Mouse (Mus musculus): Measurements from ENCODE around the gene Surf2. TPM values are rescaled to one million over a fixed set of nuclear protein-coding genes. Genes with fewer than 3 reads are reported as not detected.

Gene Surf2
- 33.6 TPM for polyA plus RNA-seq (2014; fragmentation: Illumina TruSeq; extraction: RNeasy Lipid Tissue Mini Kit (QIAGEN cat#74804); ENCODE audit: low read depth, low replicate concordance)

DNA sequence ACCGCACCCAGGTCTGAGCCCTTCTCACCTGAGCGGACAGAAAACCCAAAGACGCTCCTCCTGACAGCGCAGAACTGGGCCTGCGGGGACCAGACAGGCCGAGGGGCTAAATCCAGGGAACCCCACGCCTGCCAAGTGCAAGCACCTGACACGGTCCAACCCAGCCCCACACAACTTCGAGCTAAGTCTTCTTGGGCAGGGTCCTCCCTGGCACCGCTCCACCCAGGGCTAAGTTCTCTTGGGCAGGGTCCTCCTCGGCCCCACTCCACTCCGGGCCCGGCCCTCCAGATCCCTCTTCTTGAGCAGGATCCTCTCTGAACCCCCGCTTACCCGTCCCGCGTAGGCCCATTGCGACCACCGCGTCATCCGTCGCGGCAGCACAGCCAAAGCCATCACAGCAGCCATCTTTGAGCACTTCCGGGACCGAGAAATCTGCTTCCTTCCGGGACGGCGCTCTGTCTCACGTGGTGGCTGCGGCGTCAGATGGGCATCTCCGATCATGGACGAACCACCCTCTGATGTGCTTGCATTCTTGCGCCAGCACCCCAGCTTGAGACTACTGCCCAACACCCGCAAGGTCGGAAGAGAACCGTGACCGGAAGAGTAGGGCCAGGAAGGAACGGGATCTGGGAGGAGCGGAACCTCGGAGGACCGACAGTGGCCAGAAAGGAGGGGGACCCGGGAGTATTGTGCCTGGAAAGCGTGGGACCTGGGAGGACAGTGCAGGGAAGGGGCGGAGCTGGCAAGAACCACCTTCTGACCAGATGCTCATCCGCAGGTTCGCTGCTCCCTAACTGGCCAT, at the start of gene Surf2, which contains the start of gene Surf1:
Gene Surf2, plus strand, starts transcription at position 441 of the 802 bp plus-strand sequence.
Gene Surf1, minus strand, starts transcription at position 604 of the 802 bp plus-strand sequence.

GRCm38 (mm10) chr2:26902467-26903220, 13.5 kb upstream of the Surf2 start, which contains the start of gene Surf6:
Gene Surf6 (minus strand): TSS chr2:26902879.

DNA sequence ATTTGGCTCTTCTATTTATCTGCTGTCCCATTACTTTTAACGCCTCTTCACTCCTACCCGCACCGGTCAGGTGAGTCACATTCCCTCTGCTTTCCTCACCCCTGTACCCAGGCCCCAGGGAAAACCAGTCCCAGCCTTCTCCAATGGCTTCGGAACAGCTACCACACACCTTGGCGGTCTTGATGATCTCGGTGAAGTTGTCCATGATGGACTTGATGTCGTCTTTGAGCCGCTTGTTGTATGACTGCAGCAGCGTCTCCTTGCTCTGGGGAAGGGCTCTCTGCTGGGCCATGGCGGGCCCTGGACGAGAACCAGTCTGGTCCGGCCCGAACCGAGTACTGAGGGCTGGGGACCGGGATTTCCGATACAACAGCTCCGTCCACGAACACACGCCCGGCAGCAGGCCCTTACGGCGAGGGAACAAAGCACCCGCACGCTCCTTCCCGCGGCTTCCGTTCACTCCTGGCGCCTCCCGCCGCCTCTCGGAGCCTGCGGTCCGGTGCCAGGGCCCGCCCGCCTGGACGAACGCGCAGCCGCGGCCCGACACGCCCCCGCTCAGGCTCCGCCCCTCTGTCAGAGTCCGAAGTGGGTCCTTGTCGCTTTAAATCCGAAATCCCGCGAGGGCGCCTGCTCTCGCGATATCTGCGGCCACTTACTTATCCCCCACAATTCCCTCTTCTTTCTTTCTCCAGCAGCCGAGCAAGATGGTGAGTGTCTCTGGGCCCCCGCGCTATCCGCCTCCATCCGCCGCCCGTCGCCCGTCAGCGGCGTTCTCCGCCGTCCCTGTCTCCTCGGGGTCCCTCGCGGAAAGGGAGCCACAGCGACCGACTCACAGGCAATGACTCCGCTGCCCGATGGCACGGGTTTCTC, 5.8 kb upstream of the Surf2 start, which contains the start of the genes Med22 and Rpl7a:
Gene Med22, minus strand, starts transcription at position 554 of the 870 bp plus-strand sequence.
Gene Rpl7a, plus strand, starts transcription at position 641 of the 870 bp plus-strand sequence.

DNA sequence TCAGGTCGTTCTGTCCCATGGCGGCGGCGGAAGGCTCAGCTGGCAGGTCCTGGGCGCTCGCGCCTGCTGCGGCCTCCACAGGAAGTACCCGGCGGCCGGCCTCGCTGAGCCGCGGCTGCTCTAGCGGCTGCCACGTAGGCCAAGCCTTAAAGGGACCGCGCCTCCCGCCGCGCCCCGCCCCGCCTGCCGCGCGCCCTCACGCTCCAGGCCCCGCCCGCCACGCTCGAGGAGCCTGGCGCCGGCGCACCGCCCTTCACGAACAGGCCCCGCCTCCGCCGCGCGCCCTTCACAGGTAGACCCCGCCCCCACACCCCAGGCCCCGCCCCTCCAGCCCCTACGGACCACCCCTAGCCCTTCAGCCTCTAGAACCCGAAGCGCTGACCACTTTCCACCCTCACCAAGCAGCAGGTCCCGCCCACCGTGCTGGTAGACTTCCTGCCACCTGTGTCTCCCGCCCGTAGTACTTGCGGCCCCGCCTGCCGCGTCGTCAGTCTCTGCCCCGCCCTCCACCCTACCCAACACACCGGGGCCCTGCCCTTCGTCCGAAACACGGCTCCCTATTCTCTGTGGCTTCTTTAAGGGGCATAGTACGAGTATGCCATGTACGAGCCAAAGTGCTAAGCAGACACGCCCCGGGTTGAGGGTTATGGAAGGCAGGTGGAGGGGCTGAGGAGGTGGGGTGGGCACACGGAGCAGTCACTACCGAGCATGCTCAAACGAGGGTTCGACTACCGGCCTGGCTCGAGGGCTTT, 17.3 kb downstream of the Surf2 start, which contains the start of the genes Surf4 and Stkld1:
Gene Surf4, minus strand, starts transcription at position 625 of the 752 bp plus-strand sequence.
Gene Stkld1, plus strand, starts transcription at position 744 of the 752 bp plus-strand sequence.

DNA sequence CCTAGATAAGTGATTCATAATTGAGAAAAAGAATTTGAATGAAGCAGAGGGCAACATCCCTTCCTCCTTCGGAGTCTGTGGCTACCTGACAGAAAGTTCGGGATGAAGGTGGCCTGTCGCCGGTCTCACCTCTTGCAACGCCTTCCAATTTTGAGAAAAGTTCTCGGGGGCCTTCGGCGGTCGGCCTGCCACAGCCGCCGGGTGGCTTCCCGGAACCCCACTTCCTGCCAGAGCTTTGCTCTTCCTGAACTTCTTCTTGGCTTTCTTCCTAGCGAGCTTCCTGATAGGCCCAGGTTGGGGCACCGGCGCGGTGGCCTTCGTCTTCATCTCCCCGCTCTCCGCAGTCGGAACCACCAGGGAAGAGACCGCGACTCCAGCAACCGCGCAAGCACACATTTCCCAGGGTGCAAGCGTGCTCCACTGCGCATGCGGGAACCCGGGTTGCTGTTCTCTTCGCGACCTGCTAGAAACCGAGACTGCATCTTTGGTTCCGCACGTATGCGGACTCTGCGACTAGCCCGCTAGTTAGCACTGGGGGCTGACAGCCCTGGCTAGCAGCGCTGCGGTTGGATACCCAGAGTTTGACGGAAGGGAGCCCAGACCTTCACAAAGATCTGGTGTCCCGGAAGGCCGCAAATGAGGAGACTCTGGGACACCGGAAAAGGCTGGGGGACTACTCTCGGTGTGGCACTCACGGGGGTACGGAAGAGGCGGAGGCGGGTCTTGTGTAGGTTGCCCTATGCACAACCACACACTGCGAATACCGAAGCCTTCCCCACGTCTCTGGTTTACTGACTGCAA, 48.0 kb downstream of the Surf2 start, which contains the start of gene Rexo4:
Gene Rexo4, minus strand, starts transcription at position 464 of the 801 bp plus-strand sequence.

Other genes starting within 250 kb of the Surf2 start
- not detected for gene Lcn4, start 245.1 kb upstream of the Surf2 start, polyA plus RNA-seq (2014; fragmentation: Illumina TruSeq; extraction: RNeasy Lipid Tissue Mini Kit (QIAGEN cat#74804); ENCODE audit: low read depth, low replicate concordance)
- not detected for gene Abo, start 51.4 kb upstream of the Surf2 start, polyA plus RNA-seq (2014; fragmentation: Illumina TruSeq; extraction: RNeasy Lipid Tissue Mini Kit (QIAGEN cat#74804); ENCODE audit: low read depth, low replicate concordance)
- 11.8 TPM for gene Surf6, start 13.5 kb upstream of the Surf2 start, polyA plus RNA-seq (2014; fragmentation: Illumina TruSeq; extraction: RNeasy Lipid Tissue Mini Kit (QIAGEN cat#74804); ENCODE audit: low read depth, low replicate concordance)
- 28.6 TPM for gene Med22, start 5.7 kb upstream of the Surf2 start, polyA plus RNA-seq (2014; fragmentation: Illumina TruSeq; extraction: RNeasy Lipid Tissue Mini Kit (QIAGEN cat#74804); ENCODE audit: low read depth, low replicate concordance)
- 813 TPM for gene Rpl7a, start 5.6 kb upstream of the Surf2 start, polyA plus RNA-seq (2014; fragmentation: Illumina TruSeq; extraction: RNeasy Lipid Tissue Mini Kit (QIAGEN cat#74804); ENCODE audit: low read depth, low replicate concordance)
- gene Surf1, start 163 bp downstream of the Surf2 start, polyA plus RNA-seq (2014; fragmentation: Illumina TruSeq; extraction: RNeasy Lipid Tissue Mini Kit (QIAGEN cat#74804); ENCODE audit: low read depth, low replicate concordance): 65.6 TPM
- 89.7 TPM for gene Surf4, start 17.6 kb downstream of the Surf2 start, polyA plus RNA-seq (2014; fragmentation: Illumina TruSeq; extraction: RNeasy Lipid Tissue Mini Kit (QIAGEN cat#74804); ENCODE audit: low read depth, low replicate concordance)
- not detected for gene Stkld1, start 17.7 kb downstream of the Surf2 start, polyA plus RNA-seq (2014; fragmentation: Illumina TruSeq; extraction: RNeasy Lipid Tissue Mini Kit (QIAGEN cat#74804); ENCODE audit: low read depth, low replicate concordance)
- gene Rexo4, start 48.0 kb downstream of the Surf2 start, polyA plus RNA-seq (2014; fragmentation: Illumina TruSeq; extraction: RNeasy Lipid Tissue Mini Kit (QIAGEN cat#74804); ENCODE audit: low read depth, low replicate concordance): 19.7 TPM
- 0.13 TPM for gene Adamts13, start 57.0 kb downstream of the Surf2 start, polyA plus RNA-seq (2014; fragmentation: Illumina TruSeq; extraction: RNeasy Lipid Tissue Mini Kit (QIAGEN cat#74804); ENCODE audit: low read depth, low replicate concordance)
- gene Cacfd1, start 93.6 kb downstream of the Surf2 start, polyA plus RNA-seq (2014; fragmentation: Illumina TruSeq; extraction: RNeasy Lipid Tissue Mini Kit (QIAGEN cat#74804); ENCODE audit: low read depth, low replicate concordance): 43.6 TPM
- gene Slc2a6, start 111.6 kb downstream of the Surf2 start, polyA plus RNA-seq (2014; fragmentation: Illumina TruSeq; extraction: RNeasy Lipid Tissue Mini Kit (QIAGEN cat#74804); ENCODE audit: low read depth, low replicate concordance): 0.34 TPM
- gene Mymk, start 155.8 kb downstream of the Surf2 start, polyA plus RNA-seq (2014; fragmentation: Illumina TruSeq; extraction: RNeasy Lipid Tissue Mini Kit (QIAGEN cat#74804); ENCODE audit: low read depth, low replicate concordance): not detected
- 19.6 TPM for gene Adamtsl2, start 163.0 kb downstream of the Surf2 start, polyA plus RNA-seq (2014; fragmentation: Illumina TruSeq; extraction: RNeasy Lipid Tissue Mini Kit (QIAGEN cat#74804); ENCODE audit: low read depth, low replicate concordance)
- 0.47 TPM for gene Fam163b, start 226.1 kb downstream of the Surf2 start, polyA plus RNA-seq (2014; fragmentation: Illumina TruSeq; extraction: RNeasy Lipid Tissue Mini Kit (QIAGEN cat#74804); ENCODE audit: low read depth, low replicate concordance)
- gene Dbh, start 248.9 kb downstream of the Surf2 start, polyA plus RNA-seq (2014; fragmentation: Illumina TruSeq; extraction: RNeasy Lipid Tissue Mini Kit (QIAGEN cat#74804); ENCODE audit: low read depth, low replicate concordance): 2.9 TPM

All from heart, adult 10 weeks (tissue).